Mouse (Mus musculus): ENCODE measurements around the gene Gnai2.

Gene Gnai2

DNA sequence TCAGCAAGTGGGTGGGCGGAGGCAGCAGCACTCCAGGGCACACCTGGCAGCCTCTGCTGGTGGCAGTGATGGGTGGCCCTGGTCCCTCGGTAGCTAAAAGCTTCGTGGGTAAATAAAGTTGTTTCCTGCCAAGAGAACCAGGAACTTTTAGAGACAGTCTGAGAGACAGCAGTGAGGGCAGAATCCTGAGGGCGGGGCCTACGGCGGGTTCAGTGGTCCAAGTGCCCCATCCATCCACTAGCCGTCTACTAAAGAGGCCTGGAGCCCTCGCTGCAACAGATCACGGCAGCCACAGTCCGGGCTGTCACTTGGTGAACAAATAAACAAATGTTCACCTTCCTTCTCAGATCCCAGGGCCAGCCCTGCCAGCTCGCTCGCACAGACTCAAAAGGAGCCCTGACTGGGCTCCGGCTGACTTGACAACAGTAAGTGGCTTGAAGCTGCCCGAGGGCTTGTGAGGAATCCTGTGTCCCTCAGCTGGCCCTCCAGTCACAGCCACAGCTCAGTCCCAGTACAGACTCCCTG, 5.2 kb downstream of the Gnai2 start:
- DNase-seq: peak; percentile 64

DNA sequence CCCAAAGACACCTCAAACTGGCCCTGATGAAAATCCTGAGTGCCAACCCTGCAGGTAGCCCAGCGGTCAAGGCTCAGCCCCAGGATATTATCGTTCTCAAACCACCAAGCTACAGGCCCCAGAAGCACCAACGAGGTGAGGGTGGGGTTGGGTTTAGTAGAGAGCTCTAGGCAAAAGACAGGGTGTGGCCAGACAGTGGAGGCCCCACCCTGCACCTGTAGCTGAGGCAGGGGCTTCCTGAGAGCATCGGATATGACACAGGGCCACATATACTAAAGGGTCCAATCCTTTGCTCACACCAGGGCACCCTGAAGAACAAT, 5.8 kb downstream of the Gnai2 start:
- DNase-seq: no peak

DNA sequence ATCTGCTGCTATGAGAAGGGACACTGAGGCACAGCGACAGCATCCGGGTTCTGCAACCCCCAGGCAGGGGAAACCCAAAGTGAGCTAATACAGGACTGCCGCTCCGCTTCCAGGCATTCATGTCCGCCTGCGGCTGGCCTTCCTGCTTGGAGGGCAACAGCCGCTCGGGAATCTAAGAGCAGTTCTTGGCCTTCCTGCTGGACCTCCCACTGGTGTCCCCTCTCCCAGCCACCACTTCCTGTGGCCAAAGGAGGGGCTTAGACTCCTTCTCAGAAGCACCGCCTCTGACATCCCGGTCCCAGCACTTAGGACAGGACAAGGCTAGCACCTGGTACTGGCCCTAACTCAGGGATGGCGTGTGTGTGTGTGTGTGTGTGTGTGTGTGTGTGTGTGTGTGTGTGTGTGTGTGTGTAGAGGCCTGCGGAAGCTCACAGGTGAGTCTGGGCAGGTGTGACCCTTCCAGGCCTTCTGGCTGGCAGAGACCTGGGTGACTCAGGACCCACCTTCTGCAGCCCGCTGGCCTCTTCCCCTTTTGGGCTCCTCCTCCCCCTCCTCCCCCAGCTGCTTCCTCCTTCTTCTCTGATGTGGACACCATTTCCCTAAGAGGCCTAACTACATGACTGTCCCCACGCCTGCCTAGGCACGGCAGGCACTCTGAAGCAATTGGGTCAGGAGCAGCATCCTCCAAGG, 6.3 kb downstream of the Gnai2 start:
- peak; percentile 85 for DNase-seq

DNA sequence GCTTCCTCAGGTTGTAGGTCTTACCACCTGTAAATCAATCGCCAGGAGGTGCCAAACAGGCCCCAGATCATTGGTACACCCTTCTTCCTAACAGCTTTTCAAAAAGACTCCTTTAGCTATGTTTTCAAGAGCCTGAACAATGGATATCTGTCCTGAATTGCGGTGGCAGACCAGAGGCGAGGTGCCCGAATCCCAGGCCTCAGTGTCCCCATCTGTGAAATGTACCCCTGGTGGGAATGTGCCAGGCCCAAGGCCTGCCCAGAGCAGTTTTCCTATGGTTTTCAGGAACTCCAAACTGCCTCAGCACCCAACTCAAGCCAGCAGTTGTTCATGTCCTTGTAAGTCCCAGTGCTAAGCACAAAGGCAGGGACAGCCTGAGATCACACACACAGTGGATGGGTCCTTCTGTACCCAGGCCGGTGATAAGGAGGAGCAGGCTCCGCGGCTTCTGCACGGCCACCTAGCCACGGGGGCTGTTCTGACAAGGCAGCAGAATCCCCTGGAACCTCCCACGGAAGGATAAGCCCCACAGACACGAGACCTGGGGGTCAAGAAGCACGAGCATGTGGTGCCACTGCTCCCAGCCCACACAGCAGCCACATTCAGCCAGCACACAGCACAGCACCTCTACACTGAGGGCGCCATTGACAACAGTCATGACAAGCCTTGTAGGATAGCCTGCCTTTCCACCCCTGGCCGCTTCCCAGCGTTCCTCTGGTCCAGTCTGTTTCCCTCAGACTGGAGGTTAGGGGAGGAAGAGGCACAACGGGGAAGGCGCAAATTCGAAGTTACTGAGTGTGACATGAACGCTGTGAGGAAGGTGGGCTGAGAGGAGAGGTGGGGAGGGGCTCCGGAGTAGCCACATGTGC, 7.5 kb downstream of the Gnai2 start:
- DNase-seq: no peak

DNA sequence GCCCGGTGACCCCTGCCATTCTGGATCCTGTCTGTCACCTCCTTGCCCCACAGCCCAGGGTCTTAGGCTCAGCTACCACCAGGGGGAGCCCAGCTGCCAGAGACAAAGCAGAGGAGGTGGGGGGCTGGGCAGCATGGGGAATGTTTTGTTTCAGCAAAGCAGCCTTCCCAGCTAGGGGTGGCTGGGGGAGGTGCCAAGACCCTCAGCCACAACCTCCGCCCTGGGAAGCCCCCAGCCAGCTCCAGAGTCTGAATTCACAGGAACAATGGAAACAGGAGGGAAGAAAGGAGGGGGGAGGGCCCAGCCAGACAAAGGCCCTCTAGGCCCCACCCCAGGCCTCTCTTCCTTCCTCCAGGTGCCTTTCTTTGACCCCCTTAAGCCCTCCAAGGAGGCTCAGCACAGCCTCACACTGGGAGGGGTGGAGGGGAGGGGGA, 8.3 kb downstream of the Gnai2 start:
- peak; percentile 96 for DNase-seq

DNA sequence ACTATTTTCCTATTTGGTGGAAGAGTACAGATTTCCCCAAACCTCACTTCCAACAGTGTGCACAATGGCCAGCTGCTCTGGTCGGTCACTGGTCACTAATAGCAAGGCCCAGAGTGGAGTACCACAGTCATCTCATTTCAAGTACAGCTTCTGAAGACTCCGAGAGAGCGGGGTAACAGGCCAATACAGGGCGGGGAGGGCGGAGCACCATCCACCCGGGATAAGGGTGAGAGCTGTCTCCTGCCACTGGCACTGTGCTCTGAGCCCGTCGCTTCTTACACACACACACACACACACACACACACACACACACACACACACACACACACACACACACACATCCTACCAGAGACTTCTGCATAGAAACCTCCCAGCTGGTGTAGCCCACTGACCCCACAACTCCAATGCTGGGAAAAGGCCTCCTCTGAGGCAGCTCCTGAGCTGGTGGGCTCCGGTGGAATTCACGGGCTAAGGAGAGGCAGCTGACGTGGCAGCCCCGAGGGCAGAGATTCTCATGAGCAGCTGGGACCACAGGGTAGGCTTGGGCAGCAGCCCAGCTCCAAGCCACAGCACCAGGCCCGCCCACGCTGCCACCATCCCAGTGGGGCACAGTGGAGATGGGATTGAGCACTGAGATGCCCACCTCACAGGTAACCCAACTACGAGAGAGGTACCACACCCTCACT, 8.9 kb downstream of the Gnai2 start:
- no peak for DNase-seq

DNA sequence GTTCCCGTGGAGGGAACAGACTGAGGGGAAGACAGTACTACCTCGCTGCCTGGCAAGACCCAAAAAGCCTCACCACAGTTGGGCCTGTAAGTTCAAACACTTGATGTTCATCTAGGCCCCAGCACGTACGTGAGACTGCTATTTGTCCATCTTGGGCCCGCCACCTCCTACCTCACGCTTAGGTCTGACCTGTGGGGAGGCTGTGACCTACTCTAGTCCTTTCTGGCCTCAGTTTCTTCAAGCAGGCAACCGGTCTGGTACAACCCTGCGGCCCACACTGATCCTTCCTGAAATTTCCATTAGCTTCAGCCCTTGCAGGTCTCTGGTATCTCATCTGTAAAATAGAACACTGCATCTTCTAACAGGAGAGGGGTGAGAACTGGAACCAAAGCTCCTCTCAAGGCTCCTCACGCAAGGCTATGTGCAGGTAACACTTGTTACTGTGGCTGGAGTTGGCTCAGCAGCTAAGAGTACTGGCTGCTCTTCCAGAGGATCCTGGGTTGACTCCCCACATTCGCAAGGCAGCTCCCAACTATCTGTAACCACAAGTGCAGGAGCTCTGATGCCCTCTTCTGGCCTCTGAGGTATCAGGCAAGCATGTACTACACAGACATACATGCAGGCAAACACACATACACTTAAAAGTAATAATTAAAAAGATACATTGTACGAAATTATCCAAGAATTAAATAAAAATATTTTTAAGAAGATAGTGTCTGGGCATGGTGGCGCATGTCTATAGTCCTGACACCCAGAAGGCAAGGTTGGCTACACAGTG, 9.6 kb downstream of the Gnai2 start:
- DNase-seq: no peak

DNA sequence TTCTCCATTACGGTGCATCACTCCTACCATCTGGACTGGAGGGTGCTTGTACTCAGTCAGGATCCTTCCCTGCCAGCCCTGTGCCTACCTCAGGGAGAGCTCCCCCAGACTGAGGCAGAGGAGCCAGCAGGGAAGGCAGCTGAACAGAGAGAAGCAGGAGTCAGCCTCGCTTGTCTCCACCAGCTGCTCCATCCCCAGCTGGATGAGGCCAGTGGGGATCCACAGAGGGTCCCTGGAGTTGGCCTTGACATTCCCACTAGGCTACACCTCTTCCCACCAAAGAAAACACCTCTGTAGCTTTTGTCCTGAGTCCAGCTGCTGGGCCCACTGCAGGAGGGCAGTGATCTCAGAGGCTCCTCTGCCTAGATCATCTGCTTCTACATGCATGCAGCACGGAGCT, 10.2 kb downstream of the Gnai2 start:
- no peak for DNase-seq

DNA sequence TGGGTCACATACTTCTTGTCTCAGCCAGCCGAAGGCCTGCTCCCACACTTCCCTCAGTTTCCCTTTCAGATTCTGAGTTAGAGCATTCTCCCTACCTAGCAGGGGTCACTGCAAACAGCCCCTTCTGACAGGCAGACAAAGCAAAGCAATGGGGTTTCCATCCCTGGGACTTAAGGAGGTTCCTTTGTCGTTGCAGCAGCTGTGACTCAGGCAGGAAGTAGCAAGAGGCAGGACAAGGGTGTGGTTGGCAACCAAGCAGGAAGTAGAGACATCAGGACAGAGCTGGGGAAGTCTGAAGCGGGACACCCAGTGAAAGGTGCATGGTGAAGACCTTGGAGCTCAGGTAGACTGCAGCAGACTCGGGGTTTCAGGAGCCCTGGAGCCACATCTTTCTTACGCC, 10.6 kb downstream of the Gnai2 start:
- DNase-seq: peak; percentile 61

DNA sequence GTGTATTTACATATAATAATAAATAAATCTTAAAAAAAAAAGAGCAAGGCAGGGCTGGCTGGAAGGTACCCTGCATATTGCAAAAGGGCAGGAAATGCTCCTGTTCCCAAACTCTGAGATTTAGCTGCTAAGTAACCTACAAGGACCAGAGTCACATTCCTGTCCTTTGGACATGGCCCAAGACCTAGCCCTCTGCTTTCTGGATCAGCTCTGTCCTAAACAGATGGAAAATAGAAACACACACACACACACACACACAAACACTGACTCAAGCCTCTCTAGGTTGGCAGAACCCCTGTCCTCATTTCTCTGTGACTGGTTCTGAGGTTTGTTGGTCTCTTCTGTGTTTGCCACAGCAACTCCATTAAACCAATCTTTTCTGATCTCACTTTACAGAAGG, 14.2 kb downstream of the Gnai2 start:
- DNase-seq: peak; percentile 58

DNA sequence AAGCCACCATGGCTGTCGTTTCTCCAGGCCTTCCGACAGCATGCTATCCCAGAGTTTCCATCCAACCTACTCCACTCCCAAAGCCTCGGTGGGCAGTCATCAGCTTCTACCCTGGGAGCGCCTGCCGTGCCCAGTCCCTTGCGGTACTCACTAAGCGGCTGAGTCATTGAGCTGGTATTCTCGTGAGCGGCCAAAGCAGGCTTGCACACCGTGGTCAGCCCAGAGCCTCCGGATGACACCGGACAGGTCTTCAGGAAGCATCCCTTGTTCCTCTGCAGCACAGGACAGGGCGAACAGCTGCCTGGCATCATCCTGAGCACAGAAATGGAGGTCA, 15.7 kb downstream of the Gnai2 start:
- DNase-seq: no peak

DNA sequence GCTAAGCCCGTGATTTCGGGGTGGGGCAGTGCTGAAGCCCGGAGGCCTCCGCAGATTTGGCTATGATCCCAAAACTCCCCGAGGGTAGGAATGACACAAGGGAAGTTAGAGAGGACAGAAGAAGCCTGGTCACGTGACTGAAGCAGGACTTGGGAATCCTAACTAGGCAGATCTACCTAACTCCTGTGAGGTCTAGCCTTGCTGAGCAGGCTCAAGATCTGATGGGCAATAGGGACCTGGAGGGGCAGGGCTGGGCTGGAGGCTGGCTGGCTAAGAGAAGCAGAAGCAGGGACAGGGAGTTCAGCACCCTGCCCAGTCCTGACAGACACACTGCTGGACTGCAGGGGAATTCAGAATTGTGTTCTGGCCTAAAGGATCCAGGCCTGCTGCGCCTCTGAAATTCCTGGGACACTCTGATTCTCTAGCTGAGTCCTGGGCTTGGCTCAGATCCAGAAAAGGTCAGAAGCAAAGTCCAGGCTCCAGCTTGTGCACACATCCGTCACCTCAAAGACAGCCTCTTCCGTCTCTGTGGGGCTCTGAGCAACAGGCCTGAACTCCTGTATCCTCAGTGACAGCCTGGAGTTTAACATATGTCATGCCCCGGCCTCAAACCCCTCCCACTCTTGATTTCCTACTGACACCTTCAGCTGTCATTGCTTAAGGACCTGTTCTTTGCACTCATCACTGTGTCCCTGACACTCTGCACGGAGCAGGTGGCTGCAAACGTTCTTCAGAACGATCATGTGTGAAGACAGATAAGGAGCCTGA, 16.2 kb downstream of the Gnai2 start:
- peak; percentile 88 for DNase-seq

DNA sequence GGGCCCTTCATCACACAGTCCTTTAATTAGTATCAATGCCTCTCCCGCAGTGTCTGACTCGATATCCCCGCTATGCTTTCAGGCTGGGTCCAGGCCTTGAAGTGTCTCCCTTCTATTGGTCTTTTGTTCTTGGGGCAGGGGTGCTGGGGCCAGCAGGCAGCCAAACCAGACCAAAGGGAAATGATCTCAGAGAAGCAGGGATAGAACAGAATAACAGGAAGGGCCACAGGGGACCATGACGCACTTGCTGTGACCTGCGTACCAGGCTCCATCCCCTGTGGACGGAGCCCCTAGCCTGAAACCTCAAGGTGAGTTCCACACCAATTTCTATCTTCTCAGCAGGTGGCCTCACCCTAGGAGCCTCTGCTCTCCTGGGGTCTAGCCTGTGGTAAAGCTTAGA, 17.1 kb downstream of the Gnai2 start:
- no peak for DNase-seq

DNA sequence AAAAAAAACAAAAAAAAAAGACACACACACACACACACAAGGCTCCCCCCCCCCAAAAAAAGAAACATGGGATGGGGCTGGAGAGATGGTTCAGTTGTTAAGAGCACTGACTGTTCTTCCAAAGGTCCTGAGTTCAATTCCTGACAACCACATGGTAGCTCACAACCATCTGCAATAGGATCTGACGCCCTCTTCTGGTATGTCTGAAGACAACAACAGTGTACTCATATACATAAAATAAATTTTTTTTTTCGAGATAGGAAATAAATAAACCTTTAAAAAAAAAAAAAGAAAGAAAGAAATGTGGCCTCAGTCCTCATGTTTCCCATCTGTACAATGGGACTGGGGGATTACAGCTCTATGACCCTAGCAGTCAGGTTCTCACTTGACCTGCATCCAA, 17.7 kb downstream of the Gnai2 start:
- DNase-seq: no peak

DNA sequence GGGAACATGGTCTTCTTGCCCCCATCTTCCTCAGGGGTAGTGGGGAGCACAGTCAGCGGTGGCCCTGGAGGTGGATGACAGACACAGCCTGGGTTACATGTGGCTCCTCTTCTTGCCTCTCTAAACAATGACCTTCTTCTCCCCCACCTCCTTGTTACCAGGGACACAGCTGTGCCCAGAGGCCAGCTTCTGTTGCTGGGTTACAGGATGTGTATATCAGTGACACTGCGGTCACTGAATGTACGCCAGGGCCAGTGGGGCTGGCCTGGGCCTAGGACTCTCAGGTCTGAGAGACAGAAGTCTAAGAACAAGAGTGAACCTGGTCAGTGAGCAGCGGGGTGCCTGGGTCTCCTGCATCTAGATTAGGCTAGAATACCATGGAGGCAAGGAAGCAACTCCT, 20.1 kb downstream of the Gnai2 start:
- DNase-seq: no peak

DNA sequence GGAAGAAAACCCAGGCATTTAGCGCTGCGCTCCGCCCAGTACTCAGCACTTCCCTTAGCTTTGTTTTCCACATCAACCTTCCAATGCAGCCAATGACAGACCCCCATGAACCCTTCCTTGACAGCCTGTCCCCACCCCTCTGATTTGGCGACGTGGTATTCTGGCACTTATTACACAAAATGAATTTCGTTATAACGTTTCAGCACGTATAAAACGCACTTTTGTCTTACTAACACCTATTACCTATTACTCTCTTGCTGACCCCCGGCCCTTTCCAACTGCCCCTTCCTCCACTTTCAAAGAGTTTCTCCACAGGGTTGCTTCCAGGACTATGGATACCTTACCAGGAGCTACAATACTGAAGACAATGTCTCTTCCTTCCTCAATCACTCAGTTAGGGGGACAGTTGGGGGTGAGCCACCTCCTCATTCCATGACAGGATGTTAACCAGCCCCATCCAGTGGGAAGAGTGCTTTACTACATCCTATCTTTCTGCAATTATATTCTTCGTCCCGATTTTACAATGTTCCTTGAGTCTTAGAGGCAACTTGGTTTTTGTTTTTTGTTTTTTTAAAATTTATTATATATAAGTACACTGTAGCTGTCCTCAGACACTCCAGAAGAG, 22.1 kb downstream of the Gnai2 start:
- DNase-seq: peak; percentile 64

DNA sequence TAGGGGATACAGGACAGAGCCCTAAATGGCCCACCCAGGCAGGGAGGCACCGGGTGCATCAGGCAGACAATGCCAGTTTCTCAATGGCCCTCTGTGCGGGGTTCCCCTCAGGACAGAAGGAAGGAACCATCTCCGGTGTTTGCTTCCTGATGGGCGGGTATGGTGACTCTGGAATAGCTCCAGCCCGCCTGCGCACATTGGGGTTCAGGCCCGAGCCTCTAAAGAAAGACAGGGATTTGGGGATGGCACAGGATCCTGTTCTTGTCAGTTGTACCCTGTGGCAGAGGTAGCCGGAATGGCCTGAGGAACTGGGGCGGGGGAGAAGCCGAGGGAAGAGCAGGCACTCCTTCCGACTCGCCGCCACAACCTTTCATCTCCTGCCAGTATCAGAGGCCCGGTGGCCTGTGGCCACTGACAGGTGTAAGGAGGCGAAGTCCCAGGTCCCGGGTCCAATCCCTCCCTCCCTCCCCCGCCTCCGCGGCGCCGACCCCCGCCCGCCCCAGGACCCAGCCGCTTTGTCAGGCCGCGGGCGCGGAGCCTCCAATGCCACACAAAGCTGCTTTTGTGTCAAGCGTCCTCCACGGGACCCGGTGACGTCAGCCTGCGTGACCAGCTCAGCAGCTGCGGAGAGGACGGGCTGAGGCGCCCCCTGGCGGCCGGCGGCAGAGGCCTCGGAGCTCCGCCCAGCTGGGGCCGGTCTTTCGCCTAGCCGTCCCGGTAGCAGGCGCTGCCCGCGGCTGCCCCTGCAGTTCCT, 22.8 kb downstream of the Gnai2 start:
- DNase-seq: peak; percentile 100

DNA sequence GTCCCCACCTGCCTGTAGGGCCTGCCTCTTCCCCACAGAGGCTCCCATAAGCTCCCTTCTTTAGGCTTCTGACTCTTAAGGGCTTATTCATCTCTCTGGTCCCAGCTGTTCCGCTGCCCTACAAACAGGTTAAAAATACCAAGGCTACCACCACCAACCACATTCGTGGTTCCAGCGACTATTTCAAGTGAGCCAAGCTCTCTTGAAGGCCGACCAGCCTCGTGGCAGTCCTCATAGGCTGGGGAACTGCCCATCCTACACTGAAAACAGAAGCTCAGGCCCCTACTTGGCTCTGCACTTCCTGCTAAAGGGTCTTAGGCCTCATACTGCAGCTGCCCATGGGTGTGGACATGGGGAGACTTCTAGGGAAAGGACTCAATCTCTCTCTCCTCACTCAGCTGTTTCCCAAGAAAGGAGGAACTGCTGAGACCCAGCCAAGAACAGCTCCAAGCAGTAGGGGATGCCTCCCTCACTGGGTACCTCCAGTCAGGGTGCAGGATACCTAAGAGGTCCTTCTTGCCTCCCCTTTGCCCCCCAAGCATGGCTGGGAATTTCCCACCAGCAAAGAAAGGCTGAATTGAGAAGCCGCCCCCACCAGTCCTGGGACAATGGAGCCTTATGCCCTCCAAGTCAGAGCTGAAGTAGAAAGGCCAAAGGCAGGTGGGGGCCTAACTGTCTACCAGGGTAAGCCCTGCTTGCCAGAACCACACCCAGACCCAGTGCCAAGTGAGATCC, 23.5 kb downstream of the Gnai2 start:
- DNase-seq: no peak

DNA sequence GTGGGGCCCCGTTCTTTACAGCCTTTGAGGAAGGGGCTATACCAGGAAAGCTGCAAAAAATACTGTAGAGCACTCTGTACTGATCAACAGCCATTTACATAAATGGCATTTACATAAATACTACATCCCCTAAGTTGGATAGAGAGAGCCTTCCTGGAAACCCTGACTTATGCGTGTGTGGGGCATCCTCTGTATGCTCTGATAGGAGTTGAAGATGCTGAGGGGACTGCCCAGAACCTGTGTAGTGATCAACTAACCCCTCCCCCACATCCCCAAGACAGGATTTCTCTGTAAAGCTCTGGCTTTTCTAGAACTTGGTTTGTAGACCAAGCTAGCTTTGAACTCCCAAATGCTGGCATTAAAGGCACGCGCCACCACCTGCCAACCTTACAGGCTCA, 25.7 kb downstream of the Gnai2 start:
- DNase-seq: no peak

DNA sequence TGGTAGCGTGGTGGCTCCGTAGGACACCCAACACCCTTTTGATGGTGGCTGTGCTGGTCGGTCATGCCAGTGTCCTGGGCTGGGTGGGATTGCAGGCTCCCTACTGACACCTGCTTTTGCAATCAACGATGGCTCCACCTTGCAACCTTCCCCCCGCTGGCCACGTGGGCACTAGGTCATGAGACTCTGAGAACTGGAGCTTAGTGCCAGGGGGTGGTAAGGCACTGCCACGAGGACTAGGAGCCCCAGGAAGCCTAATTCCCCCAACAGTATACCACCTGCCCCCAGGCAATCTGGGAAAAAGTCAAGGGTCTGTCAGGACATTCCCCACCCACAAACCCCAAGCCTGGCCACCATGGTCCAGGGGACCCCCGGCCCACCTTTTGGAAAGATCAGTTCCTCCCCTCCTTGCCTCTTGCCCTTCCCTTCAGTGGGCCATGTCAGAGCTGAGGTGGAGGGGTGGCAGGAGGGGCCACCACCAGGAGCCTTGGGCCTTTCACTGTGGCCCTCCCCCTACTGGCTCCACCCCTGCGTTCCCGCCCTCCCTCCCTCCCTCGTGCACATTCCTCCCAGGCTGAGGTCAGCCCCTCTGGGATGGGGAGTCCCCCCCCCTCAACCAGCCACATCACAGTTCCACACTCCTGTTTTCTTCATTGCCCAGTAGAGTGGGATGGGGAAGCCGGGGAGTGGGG, 26.3 kb downstream of the Gnai2 start, which contains the start of gene Sema3b:
Sema3b (minus strand) TSS at position 489 of the 692 bp plus-strand sequence.
- DNase-seq: peak; percentile 71

Measured in kidney, postnatal 10 days (tissue).